ENCODE assay signal across 13 mouse cellular contexts in the genomic region with DNA sequence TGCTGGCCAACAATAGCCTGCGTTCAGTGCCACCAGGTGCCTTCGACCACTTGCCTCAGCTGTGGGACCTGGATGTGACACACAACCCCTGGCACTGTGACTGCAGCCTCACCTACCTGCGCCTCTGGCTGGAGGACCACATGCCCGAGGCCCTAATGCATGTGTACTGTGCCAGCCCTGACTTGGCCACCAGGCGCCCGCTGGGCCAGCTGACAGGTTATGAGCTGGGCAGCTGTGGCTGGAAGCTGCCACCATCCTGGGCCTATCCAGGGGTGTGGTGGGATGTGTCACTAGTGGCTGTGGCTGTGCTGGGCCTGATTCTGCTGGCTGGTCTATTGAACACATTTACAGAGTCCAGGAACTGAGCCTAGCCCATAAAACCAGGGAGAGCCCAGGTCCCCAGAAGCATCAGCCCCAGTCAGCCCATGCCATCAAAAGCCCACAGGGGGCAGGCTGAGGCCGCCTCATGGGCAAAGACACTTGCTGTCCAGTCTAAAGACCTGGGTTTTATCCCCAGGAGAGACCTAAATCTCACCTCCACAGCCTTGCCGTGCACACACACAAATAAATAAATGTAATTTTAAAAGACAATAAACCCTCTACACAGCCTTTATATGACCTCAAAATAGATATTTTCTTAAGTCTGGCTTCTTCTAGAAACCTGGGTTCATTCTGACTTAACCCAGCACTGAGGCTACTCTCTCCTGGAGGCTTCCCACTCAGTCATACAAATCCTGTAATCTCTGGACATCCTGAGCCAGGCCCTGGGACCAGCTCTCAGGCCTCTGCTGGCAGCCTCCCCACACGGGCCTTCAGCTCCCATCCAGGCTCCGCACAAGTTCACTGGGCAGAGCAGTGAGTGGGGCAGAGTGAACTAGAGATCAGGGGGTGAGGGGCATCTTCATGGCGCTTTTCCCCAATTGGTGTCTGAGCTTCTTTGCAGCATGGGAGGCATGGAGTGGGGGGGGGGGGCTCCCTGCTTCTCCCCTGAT. TPM values are rescaled to one million over a fixed set of nuclear protein-coding genes. Genes with fewer than 3 reads are reported as not detected.
DNase-seq lines count a peak whose midpoint lies in the region; ATAC-seq and TF ChIP-seq lines count a peak whose summit lies in the region.
"Had no signal": no experiment of that assay in that cellular context is flagged by ENCODE, and none has a peak within 500 bp of the region (broad histone marks: within the 10 kb centered on the region; RNA-seq: fewer than 3 reads in every experiment).

No protein-coding gene starts in this region.

- H3K27me3 ChIP-seq in heart, embryonic 10.5 days (ENCODE audit: insufficient read depth, poor library complexity, severe bottlenecking): no peaks in the 10 kb centered on the region
- H3K27me3 ChIP-seq in lung, embryonic 16.5 days (ENCODE audit: control insufficient read depth, insufficient read depth, low read depth, low read length): no peaks in the 10 kb centered on the region
- no peaks in the 10 kb centered on the region for H3K27me3 ChIP-seq in Patski
- no peaks in the 10 kb centered on the region for H3K27me3 ChIP-seq in megakaryocyte, embryonic 14.5 days (replicated peaks)
- H3K27me3 ChIP-seq: limb, embryonic 13.5 days; neural tube, embryonic 12.5 days had no signal

- no peak overlapping the region for H3K4me3 ChIP-seq in heart, embryonic 10.5 days
- no peak overlapping the region for H3K4me3 ChIP-seq in lung, embryonic 16.5 days (ENCODE audit: low read length)
- H3K4me3 ChIP-seq in megakaryocyte, embryonic 14.5 days (replicated peaks): peak overlapping the region; percentile 93
- H3K4me3 ChIP-seq: embryonic facial prominence, embryonic 10.5 days; limb, embryonic 13.5 days; neural tube, embryonic 12.5 days had no signal

- TF ChIP-seq CTCF in Patski (IDR thresholded peaks at IDR 0.05): no peak

- H3K9ac ChIP-seq in lung, embryonic 16.5 days (ENCODE audit: low read length): no peak overlapping the region
- H3K9ac ChIP-seq: limb, embryonic 13.5 days; neural tube, embryonic 12.5 days had no signal

- POLR2A ChIA-PET in Patski (lab: Charles Lee): no interaction called here

- H3K9me3 ChIP-seq in heart, embryonic 10.5 days: no peaks in the 10 kb centered on the region
- no peaks in the 10 kb centered on the region for H3K9me3 ChIP-seq in lung, embryonic 16.5 days (ENCODE audit: control insufficient read depth, low read length)
- no peaks in the 10 kb centered on the region for H3K9me3 ChIP-seq in megakaryocyte, embryonic 14.5 days
- H3K9me3 ChIP-seq: limb, embryonic 13.5 days; neural tube, embryonic 12.5 days had no signal

- no peaks in the 10 kb centered on the region for H3K36me3 ChIP-seq in heart, embryonic 10.5 days
- H3K36me3 ChIP-seq in lung, embryonic 16.5 days (ENCODE audit: control insufficient read depth, insufficient read depth, low read length): no peaks in the 10 kb centered on the region
- peaks cover 35% of the 10 kb centered on the region for H3K36me3 ChIP-seq in megakaryocyte, embryonic 14.5 days (replicated peaks; ENCODE audit: low read length)
- H3K36me3 ChIP-seq: embryonic facial prominence, embryonic 10.5 days; limb, embryonic 13.5 days; neural tube, embryonic 12.5 days had no signal

- in situ Hi-C loops in Patski (cut with MboI; ENCODE audit: low pct_unique_long_range_greater_than_20kb): no loop called here

- 0 out of 2 replicates have a peak, but pooled peaks have one; percentile 20 for ATAC-seq in lung, embryonic 16.5 days (ENCODE audit: low read depth)
- peak; percentile 17 for ATAC-seq in Patski

- DNase-seq in heart, embryonic 10.5 days (ENCODE audit: low spot score): peak; percentile 69
- no peak for DNase-seq in heart, postnatal 36 days
- no peak for DNase-seq in lung, postnatal 36 days
- no peak for DNase-seq in Patski (ENCODE audit: low read depth, low spot score)
- DNase-seq in right cerebral cortex, postnatal 4 days: no peak
- DNase-seq in adipocyte (ENCODE audit: low spot score): no peak
- DNase-seq: thymus, adult 18-20 months had no signal

- intact Hi-C loops in heart, postnatal 36 days (cut with DNase I): no loop called here

- peaks cover 12% of the 10 kb centered on the region for H3K4me1 ChIP-seq in heart, embryonic 10.5 days
- H3K4me1 ChIP-seq in lung, embryonic 16.5 days (replicated peaks; ENCODE audit: control insufficient read depth, insufficient read depth, low read length): peaks cover 2% of the 10 kb centered on the region; the same call in 1 of the 2 replicates
- H3K4me1 ChIP-seq in megakaryocyte, embryonic 14.5 days: peaks cover 68% of the 10 kb centered on the region
- H3K4me1 ChIP-seq: embryonic facial prominence, embryonic 10.5 days; neural tube, embryonic 12.5 days had no signal

- 83% methylated on average over 11 of the region's 11 CpGs for WGBS in heart, embryonic 10.5 days
- WGBS in lung, embryonic 16.5 days: 84% methylated on average over 11 of the region's 11 CpGs

- 0 out of 2 replicates have a peak overlapping the region, but pooled peaks have one; percentile 65 for H3K27ac ChIP-seq in heart, embryonic 10.5 days
- H3K27ac ChIP-seq in lung, embryonic 16.5 days (ENCODE audit: low read length): no peak overlapping the region
- H3K27ac ChIP-seq: embryonic facial prominence, embryonic 10.5 days; limb, embryonic 13.5 days; neural tube, embryonic 12.5 days had no signal

- no peak overlapping the region for H3K4me2 ChIP-seq in lung, embryonic 16.5 days (ENCODE audit: low read depth, low read length)
- H3K4me2 ChIP-seq: limb, embryonic 13.5 days; neural tube, embryonic 12.5 days had no signal

- CTCF ChIA-PET in Patski (lab: Charles Lee): no interaction called here

RNA-seq across cellular contexts. Expression of a gene that starts 1.6 kb away (rescaled TPM):
- 4.8 and 6.2 TPM in 2 replicates for polyA plus RNA-seq in heart, embryonic 10.5 days (2016; fragmentation: Nextera tagmentation; extraction: Ambion mirVana)
- 1 to 10 TPM in 1 of 2 experiments, under 1 TPM in 1; 0.94 to 1.1 TPM for total RNA-seq in heart, postnatal 36 days (2021)
- polyA plus RNA-seq in lung, embryonic 16.5 days (2015; fragmentation: Nextera tagmentation; extraction: Ambion mirVana): 3.4 and 7.1 TPM in 2 replicates
- polyA plus RNA-seq in Patski (2021): not detected
- polyA plus RNA-seq in megakaryocyte, embryonic 14.5 days (2012; ENCODE audit: insufficient read depth, low replicate concordance): 2,862 and 6,438 TPM in 2 replicates
- total RNA-seq: ES-E14 had no signal

RNA-seq across cellular contexts. Expression of a gene that starts 32.5 kb away (rescaled TPM):
- polyA plus RNA-seq in heart, embryonic 10.5 days (2016; fragmentation: Nextera tagmentation; extraction: Ambion mirVana): 4.4 and 5.1 TPM in 2 replicates
- total RNA-seq in heart, postnatal 36 days (2021): 10 to 100 TPM; 10.7 to 11.1 TPM
- polyA plus RNA-seq in lung, embryonic 16.5 days (2015; fragmentation: Nextera tagmentation; extraction: Ambion mirVana): 10.9 and 13.1 TPM in 2 replicates
- polyA plus RNA-seq in Patski (2021): 26.7 TPM
- polyA plus RNA-seq in megakaryocyte, embryonic 14.5 days (2012; ENCODE audit: insufficient read depth, low replicate concordance): 27.5 and 77.6 TPM in 2 replicates

RNA-seq across cellular contexts. Expression of a gene that starts 48.8 kb away (rescaled TPM):
- polyA plus RNA-seq in heart, embryonic 10.5 days (2016; fragmentation: Nextera tagmentation; extraction: Ambion mirVana): 0.21 and 0.25 TPM in 2 replicates
- total RNA-seq in heart, postnatal 36 days (2021): 1 to 10 TPM; 1.2 to 1.4 TPM
- 4.5 and 5.3 TPM in 2 replicates for polyA plus RNA-seq in lung, embryonic 16.5 days (2015; fragmentation: Nextera tagmentation; extraction: Ambion mirVana)
- polyA plus RNA-seq in Patski (2021): 0.10 TPM
- polyA plus RNA-seq in megakaryocyte, embryonic 14.5 days (2012; ENCODE audit: insufficient read depth, low replicate concordance): 1.2 TPM in 1 of 2 replicates, not detected in the other
- total RNA-seq: ES-E14 had no signal

RNA-seq across cellular contexts. Expression of a gene that starts 56.1 kb away (rescaled TPM):
- 2.3 and 2.5 TPM in 2 replicates for polyA plus RNA-seq in heart, embryonic 10.5 days (2016; fragmentation: Nextera tagmentation; extraction: Ambion mirVana)
- 1 to 10 TPM in 1 of 2 experiments, under 1 TPM in 1; 0.79 to 2.0 TPM for total RNA-seq in heart, postnatal 36 days (2021)
- 1.5 and 3.5 TPM in 2 replicates for polyA plus RNA-seq in lung, embryonic 16.5 days (2015; fragmentation: Nextera tagmentation; extraction: Ambion mirVana)
- polyA plus RNA-seq in Patski (2021): 11.2 TPM
- polyA plus RNA-seq in megakaryocyte, embryonic 14.5 days (2012; ENCODE audit: insufficient read depth, low replicate concordance): 13.2 TPM in 1 of 2 replicates, not detected in the other

RNA-seq across cellular contexts. Expression of a gene that starts 59.1 kb away (rescaled TPM):
- polyA plus RNA-seq in heart, embryonic 10.5 days (2016; fragmentation: Nextera tagmentation; extraction: Ambion mirVana): 31.6 and 44.0 TPM in 2 replicates
- total RNA-seq in heart, postnatal 36 days (2021): 10 to 100 TPM; 18.7 to 18.9 TPM
- 33.8 and 47.6 TPM in 2 replicates for polyA plus RNA-seq in lung, embryonic 16.5 days (2015; fragmentation: Nextera tagmentation; extraction: Ambion mirVana)
- 59.6 TPM for polyA plus RNA-seq in Patski (2021)
- 5.6 and 34.7 TPM in 2 replicates for polyA plus RNA-seq in megakaryocyte, embryonic 14.5 days (2012; ENCODE audit: insufficient read depth, low replicate concordance)

Comparison
In these comparisons a context has a peak if more than half of its experiments do, and no peak if none do; other contexts are left out.
1. RNA of a gene that starts 1.6 kb away (polyA plus RNA-seq): 2,862 to 6,438 TPM in megakaryocyte, embryonic 14.5 days; 4.8 to 6.2 TPM in heart, embryonic 10.5 days, 3.4 to 7.1 TPM in lung, embryonic 16.5 days and not detected in Patski (single experiment); every median in the first group is over 100 times any median in the second.